Mouse (Mus musculus): ENCODE data around the gene Metrnl. TPM values are rescaled to one million over a fixed set of nuclear protein-coding genes. Genes with fewer than 3 reads are reported as not detected.

Metrnl gene
- polyA plus RNA-seq, 1 experiment from 2014 or later = 6.4 TPM

- Histone ChIP-seq H3K9me3 (no peaks in the 10 kb centered on the region), H3K27ac (no peak overlapping the region), H3K4me1 (no peaks in the 10 kb centered on the region), H3K27me3 (ENCODE audit: insufficient read depth, poor library complexity, severe bottlenecking) (0 out of 2 replicates have a peak, but pooled peaks cover 9% of the 10 kb centered on the region), H3K36me3 (peaks cover 6% of the 10 kb centered on the region; the same call in 1 of the 2 replicates), H3K4me3 (no peak overlapping the region)
- DNase-seq (ENCODE audit: low spot score) = no peak
- WGBS = 70% methylated on average over 2 of the region's 2 CpGs
Measured at GRCm38 (mm10) chr11:121714745-121715485, 13.6 kb downstream of the Metrnl start.

GRCm38 (mm10) chr11:121717724-121718123 lies 16.4 kb downstream of the Metrnl start:
- Histone ChIP-seq H3K4me3 (no peak overlapping the region), H3K27ac (no peak overlapping the region), H3K36me3 (peaks cover 6% of the 10 kb centered on the region; the same call in 1 of the 2 replicates), H3K27me3 (ENCODE audit: insufficient read depth, poor library complexity, severe bottlenecking) (no peaks in the 10 kb centered on the region), H3K4me1 (no peaks in the 10 kb centered on the region), H3K9me3 (no peaks in the 10 kb centered on the region)
- WGBS = 52% methylated on average over 6 of the region's 6 CpGs
- DNase-seq (ENCODE audit: low spot score) = no peak

- Histone ChIP-seq H3K36me3 (peaks cover 3% of the 10 kb centered on the region; the same call in 1 of the 2 replicates), H3K4me3 (no peak overlapping the region), H3K27ac (no peak overlapping the region), H3K4me1 (no peaks in the 10 kb centered on the region), H3K9me3 (no peaks in the 10 kb centered on the region), H3K27me3 (ENCODE audit: insufficient read depth, poor library complexity, severe bottlenecking) (no peaks in the 10 kb centered on the region)
- WGBS = 86% methylated on average over 3 of the region's 3 CpGs
- DNase-seq (ENCODE audit: low spot score) = no peak
Measured at GRCm38 (mm10) chr11:121720752-121721151, 19.4 kb downstream of the Metrnl start.

DNA sequence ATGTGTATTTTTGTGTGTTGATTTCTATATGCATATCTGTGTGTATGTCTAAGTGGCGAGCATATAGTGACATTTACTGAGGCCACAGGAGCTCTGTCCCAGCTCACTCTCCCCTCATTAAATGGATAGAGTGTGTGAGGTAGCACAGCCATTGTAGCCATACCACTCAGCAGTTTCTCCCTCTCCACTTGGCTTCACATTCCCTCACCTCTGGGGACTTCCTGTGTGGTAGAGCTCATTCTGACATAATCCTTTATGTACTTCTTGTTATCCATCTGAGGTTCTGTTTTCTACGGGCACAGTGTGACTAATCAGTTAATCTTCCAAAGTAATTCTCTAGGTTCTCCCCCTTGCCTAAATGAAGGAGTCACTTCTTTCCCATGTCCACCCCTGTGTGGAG lies 21.1 kb downstream of the Metrnl start:
- Histone ChIP-seq H3K4me3 (no peak overlapping the region), H3K27ac (no peak overlapping the region), H3K36me3 (no peaks in the 10 kb centered on the region), H3K9me3 (no peaks in the 10 kb centered on the region), H3K4me1 (no peaks in the 10 kb centered on the region), H3K27me3 (ENCODE audit: insufficient read depth, poor library complexity, severe bottlenecking) (no peaks in the 10 kb centered on the region)
- DNase-seq (ENCODE audit: low spot score) = no peak
- 51% methylated on average over 2 of the region's 2 CpGs for WGBS

- Histone ChIP-seq H3K27me3 (ENCODE audit: insufficient read depth, poor library complexity, severe bottlenecking) (no peaks in the 10 kb centered on the region), H3K36me3 (no peaks in the 10 kb centered on the region), H3K4me1 (no peaks in the 10 kb centered on the region), H3K27ac (no peak overlapping the region), H3K9me3 (no peaks in the 10 kb centered on the region), H3K4me3 (no peak overlapping the region)
- no peak for DNase-seq (ENCODE audit: low spot score)
- WGBS = 76% methylated on average over 2 of the region's 2 CpGs
Measured at GRCm38 (mm10) chr11:121726625-121727024, 25.3 kb downstream of the Metrnl start.

- DNase-seq (ENCODE audit: low spot score) = peak; percentile 24
- Histone ChIP-seq H3K4me3 (no peak overlapping the region), H3K27ac (no peak overlapping the region), H3K36me3 (no peaks in the 10 kb centered on the region), H3K4me1 (no peaks in the 10 kb centered on the region), H3K27me3 (ENCODE audit: insufficient read depth, poor library complexity, severe bottlenecking) (no peaks in the 10 kb centered on the region), H3K9me3 (no peaks in the 10 kb centered on the region)
- 73% methylated on average over 1 of the region's 1 CpGs for WGBS
Measured at GRCm38 (mm10) chr11:121734184-121734583, 32.8 kb downstream of the Metrnl start.

DNA sequence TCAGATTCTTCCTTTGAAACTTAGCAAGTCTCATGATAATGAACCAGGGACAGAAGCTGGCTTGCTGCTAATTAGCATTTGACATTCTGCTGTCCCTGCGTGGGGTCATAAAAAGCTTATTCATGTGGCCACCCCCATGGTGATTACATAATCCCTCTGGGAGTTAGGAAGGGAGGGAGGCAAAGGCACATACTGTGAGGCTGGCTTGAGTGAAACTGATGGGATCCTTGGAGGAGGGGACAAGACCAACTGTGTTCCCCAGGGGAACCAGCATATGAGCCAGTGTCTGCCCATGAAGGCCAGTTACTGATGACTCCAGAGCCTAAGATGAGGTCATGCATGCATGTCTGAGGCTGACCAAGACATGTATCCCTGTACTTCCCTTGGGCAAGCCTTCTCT lies 33.5 kb downstream of the Metrnl start:
- H3K4me1 ChIP-seq = no peaks in the 10 kb centered on the region
- no peak overlapping the region for H3K4me3 ChIP-seq
- H3K9me3 ChIP-seq = no peaks in the 10 kb centered on the region
- H3K36me3 ChIP-seq = no peaks in the 10 kb centered on the region
- DNase-seq (ENCODE audit: low spot score) = peak; percentile 52
- 27% methylated on average over 1 of the region's 1 CpGs for WGBS
- no peaks in the 10 kb centered on the region for H3K27me3 ChIP-seq (ENCODE audit: insufficient read depth, poor library complexity, severe bottlenecking)
- H3K27ac ChIP-seq = no peak overlapping the region

GRCm38 (mm10) chr11:121738616-121739015 lies 37.3 kb downstream of the Metrnl start:
- Histone ChIP-seq H3K36me3 (no peaks in the 10 kb centered on the region), H3K27ac (no peak overlapping the region), H3K4me3 (no peak overlapping the region), H3K4me1 (no peaks in the 10 kb centered on the region), H3K27me3 (ENCODE audit: insufficient read depth, poor library complexity, severe bottlenecking) (no peaks in the 10 kb centered on the region), H3K9me3 (no peaks in the 10 kb centered on the region)
- 70% methylated on average over 3 of the region's 3 CpGs for whole genome bisulfite sequencing
- no peak for DNase-seq (ENCODE audit: low spot score)

GRCm38 (mm10) chr11:121740906-121741305 lies 39.6 kb downstream of the Metrnl start:
- Histone ChIP-seq H3K27me3 (ENCODE audit: insufficient read depth, poor library complexity, severe bottlenecking) (no peaks in the 10 kb centered on the region), H3K36me3 (no peaks in the 10 kb centered on the region), H3K4me3 (no peak overlapping the region), H3K27ac (no peak overlapping the region), H3K4me1 (no peaks in the 10 kb centered on the region), H3K9me3 (no peaks in the 10 kb centered on the region)
- WGBS = 74% methylated on average over 1 of the region's 1 CpGs
- no peak for DNase-seq (ENCODE audit: low spot score)

- no peaks in the 10 kb centered on the region for H3K4me1 ChIP-seq
- WGBS = 57% methylated on average over 1 of the region's 1 CpGs
- no peaks in the 10 kb centered on the region for H3K9me3 ChIP-seq
- no peaks in the 10 kb centered on the region for H3K27me3 ChIP-seq (ENCODE audit: insufficient read depth, poor library complexity, severe bottlenecking)
- no peak overlapping the region for H3K27ac ChIP-seq
- DNase-seq (ENCODE audit: low spot score) = no peak
- H3K4me3 ChIP-seq = no peak overlapping the region
- no peaks in the 10 kb centered on the region for H3K36me3 ChIP-seq
Measured at GRCm38 (mm10) chr11:121741433-121741832, 40.1 kb downstream of the Metrnl start.

DNA sequence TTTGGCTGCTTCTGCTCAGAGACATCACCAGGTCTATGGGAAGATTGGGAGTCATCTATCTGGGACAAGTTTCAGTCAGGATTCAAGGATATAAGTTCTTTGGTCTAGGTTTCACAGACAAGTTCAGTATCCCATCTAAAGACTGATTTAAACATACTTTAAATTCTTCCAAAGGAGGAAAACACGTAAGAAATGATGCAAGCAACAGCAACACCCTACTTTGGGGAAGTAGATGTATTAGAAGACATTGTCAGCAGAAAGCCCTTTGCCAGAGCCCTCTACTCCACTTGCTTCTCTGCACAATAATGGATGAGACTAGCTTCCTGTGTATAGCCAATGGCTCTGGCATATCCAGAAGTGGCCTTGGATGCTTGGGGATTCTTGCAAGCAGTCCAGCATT lies 41.8 kb downstream of the Metrnl start:
- no peak overlapping the region for H3K27ac ChIP-seq
- no peaks in the 10 kb centered on the region for H3K9me3 ChIP-seq
- H3K4me3 ChIP-seq = no peak overlapping the region
- no peaks in the 10 kb centered on the region for H3K36me3 ChIP-seq
- DNase-seq (ENCODE audit: low spot score) = no peak
- 63% methylated on average over 1 of the region's 1 CpGs for WGBS
- no peaks in the 10 kb centered on the region for H3K27me3 ChIP-seq (ENCODE audit: insufficient read depth, poor library complexity, severe bottlenecking)
- H3K4me1 ChIP-seq = no peaks in the 10 kb centered on the region

- Histone ChIP-seq H3K27me3 (ENCODE audit: insufficient read depth, poor library complexity, severe bottlenecking) (no peaks in the 10 kb centered on the region), H3K4me1 (no peaks in the 10 kb centered on the region), H3K4me3 (no peak overlapping the region), H3K27ac (no peak overlapping the region), H3K9me3 (no peaks in the 10 kb centered on the region), H3K36me3 (no peaks in the 10 kb centered on the region)
- no peak for DNase-seq (ENCODE audit: low spot score)
Measured at GRCm38 (mm10) chr11:121743915-121744628, 42.7 kb downstream of the Metrnl start.

DNA sequence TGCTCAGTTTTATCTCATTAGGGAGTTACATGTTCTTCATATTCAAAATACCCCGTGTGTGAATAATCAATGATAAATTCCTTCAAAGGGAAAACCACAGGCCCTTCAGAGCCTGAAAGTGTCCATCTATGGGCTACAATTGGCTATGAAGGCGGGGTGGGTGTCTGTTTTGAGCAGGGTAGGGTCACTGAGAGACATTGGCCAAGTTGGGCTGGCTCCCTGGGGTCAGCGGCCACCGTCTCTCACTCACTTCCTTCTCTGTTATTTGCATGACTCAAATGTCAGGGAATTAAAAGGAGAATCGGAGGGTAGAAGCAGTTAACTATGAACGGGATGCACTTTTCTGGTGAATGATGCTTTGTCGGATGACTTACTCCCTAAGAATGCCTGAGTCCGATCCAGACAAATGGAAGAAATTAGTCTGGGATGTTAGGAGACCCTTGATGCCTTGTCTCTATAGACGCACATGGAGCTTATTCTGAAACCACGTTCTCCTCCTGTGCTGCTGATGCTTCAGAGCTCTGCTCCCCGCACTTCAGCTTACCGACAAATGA lies 45.7 kb downstream of the Metrnl start:
- WGBS = 76% methylated on average over 12 of the region's 12 CpGs
- no peaks in the 10 kb centered on the region for H3K4me1 ChIP-seq
- H3K36me3 ChIP-seq = no peaks in the 10 kb centered on the region
- no peak overlapping the region for H3K27ac ChIP-seq
- DNase-seq (ENCODE audit: low spot score) = no peak
- H3K27me3 ChIP-seq (ENCODE audit: insufficient read depth, poor library complexity, severe bottlenecking) = no peaks in the 10 kb centered on the region
- H3K4me3 ChIP-seq = no peak overlapping the region
- H3K9me3 ChIP-seq = no peaks in the 10 kb centered on the region

All from heart, embryonic 10.5 days (tissue).